Mouse (Mus musculus) heart, embryonic 16.5 days (tissue): ENCODE data around the gene Pde11a. TPM values are rescaled to one million over a fixed set of nuclear protein-coding genes. Genes with fewer than 3 reads are reported as not detected.

Experiments used
- ATAC-seq: fragments of 200-750 bp; cut with Nextera tagmentation; replicated peaks from 2 replicates; pipeline ENCODE4 v1.8.0; 2017; ENCODE audit warnings: moderate number of reproducible peaks; ENCODE audit not compliant: insufficient read depth, low FRiP score; ENCODE audit errors: extremely low read depth
- H3K27ac ChIP-seq: fragments of 300-500 bp; sonication (generic); 2 replicates; pipeline ENCODE4 v1.5.1; 2014; ENCODE audit warnings: mild to moderate bottlenecking, low read length, control low read depth, moderate library complexity
- H3K27me3 ChIP-seq: fragments of 300-500 bp; sonication (generic); 2 replicates; pipeline ENCODE4 v1.6.1; 2014; ENCODE audit warnings: low read length, mixed read lengths; ENCODE audit not compliant: control insufficient read depth, insufficient read depth
- H3K36me3 ChIP-seq: fragments of 300-500 bp; sonication (generic); 2 replicates; pipeline ENCODE4 v1.6.1; 2014; ENCODE audit not compliant: control insufficient read depth, insufficient read depth
- H3K4me1 ChIP-seq: fragments of 300-500 bp; sonication (generic); 2 replicates; pipeline ENCODE4 v1.6.1; 2014; ENCODE audit warnings: low read length, mixed read lengths; ENCODE audit not compliant: control insufficient read depth, insufficient read depth
- H3K4me2 ChIP-seq: fragments of 300-500 bp; sonication (generic); 2 replicates; pipeline ENCODE4 v1.6.1; 2014; ENCODE audit warnings: low read depth, mild to moderate bottlenecking, control low read depth, low read length
- H3K4me3 ChIP-seq: fragments of 300-500 bp; sonication (generic); 2 replicates; pipeline ENCODE4 v1.5.1; 2014; ENCODE audit warnings: mild to moderate bottlenecking, control low read depth, low read length
- H3K9ac ChIP-seq: fragments of 300-500 bp; sonication (generic); 2 replicates; pipeline ENCODE4 v1.6.1; 2014; ENCODE audit warnings: low read length, control low read depth
- H3K9me3 ChIP-seq: fragments of 300-500 bp; sonication (generic); replicated peaks from 2 replicates; pipeline ENCODE4 v1.6.1; 2016; ENCODE audit warnings: low read length; ENCODE audit not compliant: control insufficient read depth
- WGBS: fragments of 180-500 bp; shearing (Covaris S2); extraction: QIAGEN DNeasy Blood & Tissue Kit; methylation state at CpG from one replicate; pipeline ENCODE4 v1.1.7; 2014; 5-methylcytosine and 5-hydroxymethylcytosine counted together
- polyA plus RNA-seq: library from polyadenylated mRNA; unstranded; fragments of >200 nt; fragmentation: Nextera tagmentation; extraction: Ambion mirVana; gene quantifications from 2 replicates; pipeline ENCODE4 v1.2.1, GENCODE M21; 2015

The Pde11a gene
- polyA plus RNA-seq, 1 experiment from 2014 or later = 0.11 TPM

DNA sequence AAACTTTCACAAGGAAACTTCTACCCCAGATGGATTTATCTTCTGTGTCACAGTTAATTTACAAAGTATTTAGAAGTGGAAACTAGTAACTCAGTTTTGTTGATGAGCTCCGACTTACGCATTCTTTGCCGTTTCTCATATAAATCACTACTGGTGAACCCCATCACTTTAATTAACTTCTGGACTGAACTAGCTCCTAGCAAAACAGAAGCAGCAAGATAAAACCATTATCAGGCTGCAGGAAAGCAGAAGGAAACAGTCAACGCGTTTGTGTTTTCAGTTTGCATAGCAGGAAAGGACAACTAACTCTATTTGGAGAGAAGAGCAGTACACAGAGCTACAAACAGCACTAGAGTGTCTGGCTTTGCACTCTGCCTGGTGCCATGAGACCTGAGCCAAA is 220.1 kb downstream of the Pde11a start:
- Histone ChIP-seq H3K27me3 (no peaks in the 10 kb centered on the region), H3K27ac (no peak overlapping the region), H3K9me3 (no peaks in the 10 kb centered on the region), H3K4me1 (no peaks in the 10 kb centered on the region), H3K36me3 (no peaks in the 10 kb centered on the region), H3K4me2 (no peak overlapping the region), H3K9ac (no peak overlapping the region), H3K4me3 (no peak overlapping the region)
- 50% methylated on average over 5 of the region's 5 CpGs for WGBS
- no peak for ATAC-seq

DNA sequence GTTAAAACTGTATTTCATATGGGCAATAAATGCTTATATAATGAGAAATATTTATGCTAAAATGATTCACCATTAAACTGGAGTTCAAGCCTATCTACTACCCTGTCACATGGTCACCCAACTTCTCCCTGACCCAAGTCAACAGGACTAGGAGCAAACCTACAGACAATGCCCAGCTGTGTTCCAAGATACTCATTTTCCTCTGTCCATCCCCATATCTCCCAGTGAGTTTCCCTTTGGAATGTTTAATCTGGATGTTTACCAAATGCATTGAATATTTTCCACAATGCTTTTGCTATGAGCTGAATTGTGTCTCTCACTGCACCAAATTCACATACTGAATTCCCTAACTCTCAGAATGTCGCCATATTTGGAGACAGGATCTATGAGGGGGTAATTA is 221.4 kb downstream of the Pde11a start:
- ATAC-seq = 0 out of 2 replicates have a peak, but pooled peaks have one; percentile 70
- Histone ChIP-seq H3K27me3 (no peaks in the 10 kb centered on the region; the same call in 1 of the 2 replicates), H3K9me3 (no peaks in the 10 kb centered on the region), H3K9ac (no peak overlapping the region), H3K4me3 (no peak overlapping the region), H3K4me2 (no peak overlapping the region), H3K36me3 (no peaks in the 10 kb centered on the region), H3K4me1 (no peaks in the 10 kb centered on the region), H3K27ac (peak overlapping the region; percentile 27; the same call in 1 of the 2 replicates)
- 56% methylated on average over 1 of the region's 1 CpGs for WGBS

DNA sequence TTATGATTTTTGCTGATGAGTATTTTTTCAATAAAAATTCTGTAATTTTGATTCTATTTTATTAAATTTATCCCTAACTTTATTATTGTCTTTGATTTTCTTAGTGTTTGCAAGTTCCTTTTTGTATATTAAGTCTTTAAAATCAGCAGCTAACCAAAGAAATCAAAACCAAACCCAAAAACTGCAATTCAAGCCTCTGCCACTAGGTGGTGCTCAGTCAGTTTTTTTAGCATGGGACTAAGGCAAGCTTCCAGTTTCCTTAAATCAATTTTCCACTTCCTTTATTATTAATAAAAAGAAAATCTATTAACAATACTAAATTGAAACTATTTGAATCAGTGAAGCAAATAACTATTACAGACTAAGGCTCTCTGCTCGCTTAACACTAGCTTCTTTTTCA is 222.9 kb downstream of the Pde11a start:
- WGBS = 15% methylated on average over 1 of the region's 1 CpGs
- Histone ChIP-seq H3K27ac (no peak overlapping the region), H3K36me3 (no peaks in the 10 kb centered on the region), H3K4me2 (no peak overlapping the region), H3K27me3 (no peaks in the 10 kb centered on the region; the same call in 1 of the 2 replicates), H3K9me3 (no peaks in the 10 kb centered on the region), H3K4me3 (no peak overlapping the region), H3K4me1 (no peaks in the 10 kb centered on the region), H3K9ac (no peak overlapping the region)
- no peak for ATAC-seq

DNA sequence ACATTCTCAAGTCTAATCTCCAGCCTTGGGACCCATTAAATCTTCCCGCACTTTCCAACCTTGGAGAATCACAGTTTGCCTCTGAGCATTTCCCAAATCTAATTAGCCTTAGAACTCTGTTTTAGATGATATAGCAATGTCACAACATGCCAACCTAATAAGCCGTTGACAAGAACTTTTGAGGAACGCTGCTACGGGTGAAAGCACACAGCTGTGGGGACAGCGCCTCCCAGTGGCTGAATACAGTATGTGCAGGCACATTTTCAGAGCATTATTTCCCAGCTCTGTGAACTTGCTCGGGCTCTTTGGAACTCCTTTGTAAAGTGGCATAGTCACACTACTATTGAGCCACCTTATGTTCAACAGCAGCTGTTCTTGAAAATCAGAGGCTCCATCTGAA is 223.8 kb downstream of the Pde11a start:
- no peak overlapping the region for H3K4me2 ChIP-seq
- no peaks in the 10 kb centered on the region for H3K36me3 ChIP-seq
- no peak overlapping the region for H3K4me3 ChIP-seq
- 0 out of 2 replicates have a peak, but pooled peaks cover 2% of the 10 kb centered on the region for H3K4me1 ChIP-seq
- H3K9ac ChIP-seq = no peak overlapping the region
- no peak overlapping the region for H3K27ac ChIP-seq
- no peak for ATAC-seq
- no peaks in the 10 kb centered on the region; the same call in 1 of the 2 replicates for H3K27me3 ChIP-seq
- H3K9me3 ChIP-seq = no peaks in the 10 kb centered on the region
- 19% methylated on average over 6 of the region's 6 CpGs for WGBS

DNA sequence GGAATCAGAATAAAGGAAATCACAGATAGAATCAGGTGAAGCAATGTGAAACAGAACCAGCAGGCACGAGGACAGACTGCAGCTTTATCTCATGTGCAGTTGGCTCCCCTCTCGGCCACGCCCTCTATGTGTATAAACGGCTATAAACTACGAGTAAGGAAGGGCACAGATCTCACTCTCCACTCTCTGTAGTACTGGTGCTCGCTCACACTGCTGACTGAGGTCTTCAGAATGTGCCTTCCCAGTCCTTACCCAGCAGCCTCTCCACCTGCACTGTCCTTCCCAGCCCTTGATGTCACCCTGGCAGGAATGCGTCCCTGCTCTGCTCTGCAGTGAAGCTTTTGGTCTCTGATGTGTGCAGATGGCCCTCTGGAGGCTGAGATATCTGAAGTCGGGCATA is 228.9 kb downstream of the Pde11a start:
- Histone ChIP-seq H3K4me3 (0 out of 2 replicates have a peak overlapping the region, but pooled peaks have one; percentile 14), H3K4me2 (peak overlapping the region; percentile 51), H3K36me3 (no peaks in the 10 kb centered on the region), H3K27me3 (no peaks in the 10 kb centered on the region; the same call in 1 of the 2 replicates), H3K9me3 (no peaks in the 10 kb centered on the region), H3K4me1 (0 out of 2 replicates have a peak, but pooled peaks cover 2% of the 10 kb centered on the region), H3K9ac (0 out of 2 replicates have a peak overlapping the region, but pooled peaks have one; percentile 20), H3K27ac (peak overlapping the region; percentile 57; the same call in 1 of the 2 replicates)
- WGBS = 20% methylated on average over 8 of the region's 8 CpGs
- ATAC-seq = 0 out of 2 replicates have a peak, but pooled peaks have one; percentile 43

DNA sequence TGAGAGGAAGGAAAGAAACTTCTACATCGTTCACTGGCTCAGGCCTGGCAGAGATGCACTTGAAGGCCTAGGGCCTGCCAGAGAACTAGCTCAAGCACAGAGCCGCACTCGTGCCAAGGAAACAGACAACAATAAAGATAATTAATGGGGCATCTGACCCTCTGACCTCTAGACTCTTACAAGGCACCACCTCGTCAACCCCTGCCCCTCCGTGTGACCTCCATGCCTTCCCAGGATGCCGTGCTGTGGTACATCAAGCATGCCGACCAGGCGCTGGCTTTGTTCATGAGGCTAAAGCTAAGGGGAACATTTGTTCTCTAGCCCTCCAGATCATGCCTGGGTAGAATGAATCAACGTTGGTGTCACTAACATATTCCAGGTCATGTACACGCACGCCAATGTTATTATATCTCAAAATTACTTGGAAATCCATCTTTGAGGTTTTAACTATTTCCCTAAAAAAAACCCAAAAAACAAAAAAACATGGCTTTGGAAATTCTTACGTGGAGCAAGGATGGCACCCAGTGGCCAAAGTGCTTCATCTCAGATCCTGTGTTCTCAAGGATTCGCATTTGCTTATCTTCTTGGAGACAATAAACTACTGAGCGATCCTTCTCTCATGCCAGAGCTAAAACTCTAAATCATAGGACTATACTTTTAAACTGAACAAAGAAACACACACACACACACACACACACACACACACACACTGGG is 236.5 kb downstream of the Pde11a start:
- Histone ChIP-seq H3K4me3 (no peak overlapping the region), H3K27ac (no peak overlapping the region), H3K9me3 (no peaks in the 10 kb centered on the region), H3K36me3 (no peaks in the 10 kb centered on the region), H3K4me1 (no peaks in the 10 kb centered on the region), H3K9ac (no peak overlapping the region), H3K4me2 (no peak overlapping the region), H3K27me3 (no peaks in the 10 kb centered on the region)
- WGBS = 53% methylated on average over 14 of the region's 14 CpGs
- no peak for ATAC-seq

DNA sequence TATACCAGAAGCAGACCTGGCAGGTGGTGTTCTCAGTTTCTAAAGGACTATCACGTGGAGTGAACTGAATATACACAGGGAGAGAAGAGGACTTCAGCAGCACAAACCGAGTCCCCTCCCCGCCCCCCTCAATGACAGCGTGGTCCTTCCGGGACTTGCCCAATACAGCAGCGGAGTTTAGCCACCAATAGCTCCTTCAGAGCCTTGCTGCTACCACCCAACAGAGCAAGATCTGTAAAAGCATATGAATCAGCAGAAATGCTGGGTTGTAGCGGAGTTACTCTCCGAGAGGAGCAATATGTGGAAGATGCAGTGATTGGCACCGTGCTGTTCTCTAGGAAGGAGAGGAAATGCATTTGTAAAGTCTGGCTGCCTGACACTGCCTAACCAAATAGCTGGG is 238.0 kb downstream of the Pde11a start:
- WGBS = 71% methylated on average over 9 of the region's 9 CpGs
- ATAC-seq = no peak
- H3K27me3 ChIP-seq = no peaks in the 10 kb centered on the region
- no peak overlapping the region for H3K4me2 ChIP-seq
- no peak overlapping the region for H3K4me3 ChIP-seq
- no peak overlapping the region for H3K27ac ChIP-seq
- no peaks in the 10 kb centered on the region for H3K4me1 ChIP-seq
- no peaks in the 10 kb centered on the region for H3K9me3 ChIP-seq
- H3K9ac ChIP-seq = no peak overlapping the region
- no peaks in the 10 kb centered on the region for H3K36me3 ChIP-seq

DNA sequence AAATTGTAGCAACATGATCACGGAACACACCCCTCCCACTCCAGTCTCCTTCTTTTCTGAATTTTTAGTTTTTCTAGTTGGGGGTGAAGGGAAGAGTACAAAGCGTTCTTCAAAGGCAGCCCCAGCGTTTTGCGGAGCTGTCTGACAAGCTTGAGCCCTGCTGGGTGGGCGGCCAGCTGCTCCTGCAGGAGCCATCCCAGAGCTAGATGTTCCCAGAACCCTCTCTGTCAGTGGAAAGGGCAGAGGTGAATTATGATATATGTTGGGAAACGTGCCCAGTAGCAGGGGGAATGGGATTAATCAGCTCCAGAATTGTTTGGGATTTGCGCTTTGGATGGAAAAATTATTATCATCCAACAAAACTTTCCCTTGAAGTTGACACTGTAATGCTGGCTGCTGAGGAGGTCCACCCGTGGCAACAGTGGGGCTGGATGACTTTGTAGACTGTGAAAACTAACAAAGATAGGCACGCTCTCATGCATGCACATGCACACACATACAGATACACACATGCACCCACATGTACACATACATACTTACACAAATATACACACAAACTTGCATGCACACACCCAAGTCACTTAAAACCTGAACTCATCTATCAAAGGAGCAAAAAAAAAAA is 238.7 kb downstream of the Pde11a start:
- Histone ChIP-seq H3K27ac (no peak overlapping the region), H3K9ac (no peak overlapping the region), H3K9me3 (no peaks in the 10 kb centered on the region), H3K27me3 (no peaks in the 10 kb centered on the region), H3K4me1 (no peaks in the 10 kb centered on the region), H3K36me3 (no peaks in the 10 kb centered on the region), H3K4me3 (no peak overlapping the region), H3K4me2 (no peak overlapping the region)
- no peak for ATAC-seq
- WGBS = 61% methylated on average over 9 of the region's 9 CpGs

DNA sequence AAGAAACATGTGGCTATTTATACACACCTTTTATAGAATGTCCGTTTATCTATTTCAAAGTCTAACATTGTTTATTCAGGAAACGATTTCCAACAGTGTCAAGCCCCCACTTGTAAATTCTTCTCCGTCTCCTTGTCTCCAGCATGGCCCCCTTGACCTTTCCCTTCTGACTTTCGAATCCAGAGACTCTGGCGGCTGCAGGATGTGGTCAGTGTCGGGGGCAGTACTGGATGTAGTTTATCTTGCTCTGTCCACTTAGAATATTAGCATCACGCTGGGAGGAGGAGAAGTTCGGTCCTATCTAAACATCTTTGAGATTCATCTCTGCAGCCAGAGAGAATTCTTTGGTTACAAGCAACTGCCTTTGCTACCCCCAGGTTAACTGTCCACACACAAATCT is 240.2 kb downstream of the Pde11a start:
- no peak overlapping the region for H3K27ac ChIP-seq
- 36% methylated on average over 8 of the region's 8 CpGs for WGBS

More for the DNA sequence above, 240.2 kb downstream of the Pde11a start:
- H3K9ac ChIP-seq = no peak overlapping the region
- no peaks in the 10 kb centered on the region for H3K4me1 ChIP-seq
- no peaks in the 10 kb centered on the region for H3K9me3 ChIP-seq
- H3K36me3 ChIP-seq = no peaks in the 10 kb centered on the region
- H3K4me3 ChIP-seq = no peak overlapping the region
- H3K27me3 ChIP-seq = no peaks in the 10 kb centered on the region
- no peak overlapping the region for H3K4me2 ChIP-seq
- no peak for ATAC-seq
